Mouse (Mus musculus): ENCODE data around the gene Synrg. TPM values are rescaled to one million over a fixed set of nuclear protein-coding genes. Genes with fewer than 3 reads are reported as not detected.

Gene Synrg
- polyA plus RNA-seq, 1 experiment: 26.6 TPM

DNA sequence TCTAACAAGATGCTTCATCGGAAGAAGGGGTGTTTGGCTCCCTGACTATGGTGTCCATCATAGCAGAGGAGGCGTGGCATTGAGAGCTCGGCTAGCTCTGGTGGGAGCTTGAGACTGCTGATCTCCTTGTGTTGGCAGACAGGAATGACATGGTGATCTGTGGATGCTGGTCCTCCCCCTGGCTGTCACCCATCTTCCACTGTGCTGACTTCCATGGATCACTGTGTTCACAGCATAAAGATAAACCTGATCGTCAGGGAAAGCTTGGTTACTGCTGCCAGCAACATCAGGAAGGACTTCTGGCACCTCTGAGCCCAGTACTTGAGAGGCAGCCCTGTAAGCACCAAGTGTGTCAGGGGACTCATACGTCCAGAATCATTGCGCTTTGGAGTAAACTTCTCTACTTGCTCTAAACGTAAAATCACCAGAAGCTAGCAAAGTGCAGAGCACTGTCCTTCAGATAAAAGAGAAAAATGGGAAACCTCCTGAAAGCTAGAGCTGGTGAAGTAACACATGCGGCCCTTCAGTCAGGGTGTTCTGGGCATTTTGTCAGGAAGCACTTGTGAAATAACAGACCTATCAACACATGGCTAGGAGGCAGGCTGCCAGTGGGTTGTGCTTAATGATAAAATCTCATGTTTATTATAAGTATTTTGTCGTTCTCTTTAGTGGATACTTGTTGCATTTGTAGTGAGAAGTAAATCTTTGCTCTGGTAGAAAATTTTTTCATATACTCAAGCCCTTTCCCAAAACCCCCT, 64.2 kb downstream of the Synrg start:
- no peak overlapping the region for H3K4me3 ChIP-seq (replicated peaks; ENCODE audit: insufficient read depth, low read depth, low read length)
- H3K4me1 ChIP-seq (ENCODE audit: control insufficient read depth, insufficient read depth, low read length): no peaks in the 10 kb centered on the region; the same call in 1 of the 2 replicates
- no peak for DNase-seq
- 56% methylated on average over 9 of the region's 9 CpGs for WGBS
- H3K27me3 ChIP-seq (ENCODE audit: control insufficient read depth, insufficient read depth, low read length): no peaks in the 10 kb centered on the region
- H3K27ac ChIP-seq (ENCODE audit: insufficient read depth, low read length): no peak overlapping the region
- TF ChIP-seq CTCF (IDR thresholded peaks at IDR 0.05; ENCODE audit: borderline replicate concordance, insufficient read depth, low read depth, low read length) (no peak), POLR2A (IDR thresholded peaks at IDR 0.05; ENCODE audit: borderline replicate concordance, insufficient read depth, low read length) (no peak)

GRCm38 (mm10) chr11:84031971-84032370, 67.7 kb downstream of the Synrg start:
- TF ChIP-seq CTCF (IDR thresholded peaks at IDR 0.05; ENCODE audit: borderline replicate concordance, insufficient read depth, low read depth, low read length) (peak; percentile 67; the same call in 1 of the 2 replicates), POLR2A (IDR thresholded peaks at IDR 0.05; ENCODE audit: borderline replicate concordance, insufficient read depth, low read length) (no peak)
- DNase-seq: peak in 1 of 2 experiments; percentile 48
- Histone ChIP-seq H3K4me1 (ENCODE audit: control insufficient read depth, insufficient read depth, low read length) (no peaks in the 10 kb centered on the region; the same call in 1 of the 2 replicates), H3K27me3 (ENCODE audit: control insufficient read depth, insufficient read depth, low read length) (no peaks in the 10 kb centered on the region), H3K27ac (ENCODE audit: insufficient read depth, low read length) (no peak overlapping the region), H3K4me3 (replicated peaks; ENCODE audit: insufficient read depth, low read depth, low read length) (no peak overlapping the region)
- WGBS: 45% methylated on average over 9 of the region's 9 CpGs

DNA sequence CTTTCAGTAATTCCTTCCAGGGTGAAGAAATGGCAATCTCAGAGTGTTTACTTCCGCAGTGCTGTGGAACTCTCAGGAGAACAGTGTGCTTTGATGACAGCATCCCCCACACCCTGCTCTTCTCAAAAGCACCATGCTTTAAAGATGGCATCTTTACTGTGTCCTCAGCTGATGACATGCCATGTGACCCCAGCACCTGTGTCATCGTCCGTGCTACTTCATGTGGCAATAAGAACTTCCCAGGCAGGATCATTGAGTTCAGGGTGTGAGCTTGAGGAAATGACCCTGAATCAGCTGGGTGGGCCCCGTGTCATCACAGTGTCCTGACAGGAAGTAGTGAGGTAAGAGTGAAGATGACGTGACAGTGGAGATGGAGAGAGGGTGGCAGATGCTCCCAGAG, 68.3 kb downstream of the Synrg start:
- WGBS: 92% methylated on average over 5 of the region's 5 CpGs
- H3K27ac ChIP-seq (ENCODE audit: insufficient read depth, low read length): no peak overlapping the region
- TF ChIP-seq CTCF (IDR thresholded peaks at IDR 0.05; ENCODE audit: borderline replicate concordance, insufficient read depth, low read depth, low read length) (no peak), POLR2A (IDR thresholded peaks at IDR 0.05; ENCODE audit: borderline replicate concordance, insufficient read depth, low read length) (no peak)
- H3K4me1 ChIP-seq (ENCODE audit: control insufficient read depth, insufficient read depth, low read length): no peaks in the 10 kb centered on the region; the same call in 1 of the 2 replicates
- no peak overlapping the region for H3K4me3 ChIP-seq (replicated peaks; ENCODE audit: insufficient read depth, low read depth, low read length)
- no peaks in the 10 kb centered on the region for H3K27me3 ChIP-seq (ENCODE audit: control insufficient read depth, insufficient read depth, low read length)
- DNase-seq: no peak

- no peak overlapping the region for H3K4me3 ChIP-seq (replicated peaks; ENCODE audit: insufficient read depth, low read depth, low read length)
- 87% methylated on average over 5 of the region's 5 CpGs for whole genome bisulfite sequencing
- DNase-seq: no peak
- no peak overlapping the region for H3K27ac ChIP-seq (ENCODE audit: insufficient read depth, low read length)
- no peaks in the 10 kb centered on the region for H3K4me1 ChIP-seq (ENCODE audit: control insufficient read depth, insufficient read depth, low read length)
- H3K27me3 ChIP-seq (ENCODE audit: control insufficient read depth, insufficient read depth, low read length): no peaks in the 10 kb centered on the region
- no peak for TF ChIP-seq POLR2A (IDR thresholded peaks at IDR 0.05; ENCODE audit: borderline replicate concordance, insufficient read depth, low read length)
Observed at GRCm38 (mm10) chr11:84033671-84034070, 69.4 kb downstream of the Synrg start.

DNA sequence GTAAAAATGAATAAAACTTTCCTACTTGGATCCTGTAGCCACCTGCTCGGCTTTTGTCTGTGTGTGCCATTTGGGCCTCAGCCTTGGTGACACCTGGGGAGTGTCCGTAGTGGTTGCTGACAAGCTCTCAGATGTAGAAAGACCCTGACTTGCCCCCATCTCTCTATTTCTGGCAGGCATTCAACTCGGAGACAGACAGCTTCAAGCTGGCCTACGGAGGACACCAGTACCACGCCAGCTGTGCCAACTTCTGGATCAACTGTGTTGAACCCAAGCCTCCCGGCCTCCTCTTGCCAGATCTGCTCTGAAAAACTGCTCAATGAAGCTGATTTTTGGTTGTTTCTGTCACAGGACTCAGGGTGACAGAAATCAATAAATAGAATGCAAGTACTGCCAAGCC, 76.4 kb downstream of the Synrg start:
- Histone ChIP-seq H3K27me3 (ENCODE audit: control insufficient read depth, insufficient read depth, low read length) (no peaks in the 10 kb centered on the region), H3K4me1 (ENCODE audit: control insufficient read depth, insufficient read depth, low read length) (peaks cover 7% of the 10 kb centered on the region; the same call in 1 of the 2 replicates), H3K4me3 (replicated peaks; ENCODE audit: insufficient read depth, low read depth, low read length) (no peak overlapping the region), H3K27ac (ENCODE audit: insufficient read depth, low read length) (no peak overlapping the region)
- TF ChIP-seq CTCF (IDR thresholded peaks at IDR 0.05; ENCODE audit: borderline replicate concordance, insufficient read depth, low read depth, low read length) (no peak), POLR2A (IDR thresholded peaks at IDR 0.05; ENCODE audit: borderline replicate concordance, insufficient read depth, low read length) (no peak)
- no peak for DNase-seq
- WGBS: 48% methylated on average over 6 of the region's 6 CpGs

- Histone ChIP-seq H3K4me3 (replicated peaks; ENCODE audit: insufficient read depth, low read depth, low read length) (no peak overlapping the region), H3K27me3 (ENCODE audit: control insufficient read depth, insufficient read depth, low read length) (no peaks in the 10 kb centered on the region), H3K4me1 (ENCODE audit: control insufficient read depth, insufficient read depth, low read length) (peaks cover 7% of the 10 kb centered on the region; the same call in 1 of the 2 replicates), H3K27ac (ENCODE audit: insufficient read depth, low read length) (no peak overlapping the region)
- peak in 1 of 2 experiments; percentile 41 for DNase-seq
- WGBS: 38% methylated on average over 14 of the region's 14 CpGs
- TF ChIP-seq CTCF (IDR thresholded peaks at IDR 0.05; ENCODE audit: borderline replicate concordance, insufficient read depth, low read depth, low read length) (no peak), POLR2A (IDR thresholded peaks at IDR 0.05; ENCODE audit: borderline replicate concordance, insufficient read depth, low read length) (no peak)
Observed at GRCm38 (mm10) chr11:84042808-84043762, 78.9 kb downstream of the Synrg start.

DNA sequence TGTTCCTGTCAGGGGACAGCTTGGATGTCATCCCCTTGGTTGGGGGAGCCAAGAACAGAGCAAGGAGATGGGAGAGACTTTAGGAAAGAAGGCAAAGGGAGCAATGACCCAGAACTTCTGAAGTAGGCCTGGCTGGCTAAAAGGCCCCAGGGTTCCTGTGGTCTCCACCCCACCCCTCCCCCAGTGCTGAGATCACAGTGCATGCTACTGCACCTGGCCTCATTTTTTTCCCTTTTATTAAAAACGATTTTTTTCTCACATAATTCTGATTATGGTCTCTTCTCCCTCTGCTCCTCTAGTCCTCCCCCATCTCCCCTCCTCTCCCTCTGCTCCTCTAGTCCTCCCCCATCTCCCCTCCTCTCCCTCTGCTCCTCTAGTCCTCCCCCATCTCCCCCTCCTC, 80.8 kb downstream of the Synrg start:
- H3K4me1 ChIP-seq (ENCODE audit: control insufficient read depth, insufficient read depth, low read length): peaks cover 7% of the 10 kb centered on the region; the same call in 1 of the 2 replicates
- no peak overlapping the region for H3K27ac ChIP-seq (ENCODE audit: insufficient read depth, low read length)
- no peak for TF ChIP-seq CTCF (IDR thresholded peaks at IDR 0.05; ENCODE audit: borderline replicate concordance, insufficient read depth, low read depth, low read length)
- TF ChIP-seq POLR2A (IDR thresholded peaks at IDR 0.05; ENCODE audit: borderline replicate concordance, insufficient read depth, low read length): no peak
- no peak overlapping the region for H3K4me3 ChIP-seq (replicated peaks; ENCODE audit: insufficient read depth, low read depth, low read length)
- 17% methylated on average over 1 of the region's 1 CpGs for WGBS
- no peak for DNase-seq
- no peaks in the 10 kb centered on the region for H3K27me3 ChIP-seq (ENCODE audit: control insufficient read depth, insufficient read depth, low read length)

All from cerebellum, adult 2 months (tissue).